Mouse (Mus musculus) liver, embryonic 14.5 days (tissue): ENCODE measurements at regions not wholly inside any gene's neighbourhood (a gene's known extent, or its start where the extent isn't known, plus 50 kb on each side); places are given as distances from the start of the nearest gene placed in this dataset.

Experiments used
- CTCF ChIP-seq: IDR thresholded peaks from 2 replicates; pipeline ENCODE4 v1.5.1; 2016; ENCODE audit warnings: antibody characterized with exemption, low read depth, control low read depth
- EP300 ChIP-seq: IDR thresholded peaks from 2 replicates; pipeline ENCODE4 v1.6.1; 2016; ENCODE audit warnings: antibody characterized with exemption, low read depth

GRCm38 (mm10) chr2:133498186-133498571 is 53.8 kb upstream of the Bmp2 start:
- TF ChIP-seq CTCF (no peak), EP300 (no peak)
